Mouse (Mus musculus) E14TG2a.4 (cell line): Measurements from ENCODE around the gene Kif16b.

Experiments used
- CTCF ChIP-seq: conservative IDR thresholded peaks from 2 replicates; pipeline ENCODE4 v1.5.1; 2014; ENCODE audit warnings: low read length
- NANOG ChIP-seq: IDR thresholded peaks from 2 replicates; pipeline ENCODE4 v1.6.1; 2014; ENCODE audit warnings: borderline replicate concordance, low read length, mixed read lengths
- POU5F1 ChIP-seq: IDR thresholded peaks from 2 replicates; pipeline ENCODE4 v1.6.1; 2014; ENCODE audit warnings: low read length, borderline replicate concordance

DNA sequence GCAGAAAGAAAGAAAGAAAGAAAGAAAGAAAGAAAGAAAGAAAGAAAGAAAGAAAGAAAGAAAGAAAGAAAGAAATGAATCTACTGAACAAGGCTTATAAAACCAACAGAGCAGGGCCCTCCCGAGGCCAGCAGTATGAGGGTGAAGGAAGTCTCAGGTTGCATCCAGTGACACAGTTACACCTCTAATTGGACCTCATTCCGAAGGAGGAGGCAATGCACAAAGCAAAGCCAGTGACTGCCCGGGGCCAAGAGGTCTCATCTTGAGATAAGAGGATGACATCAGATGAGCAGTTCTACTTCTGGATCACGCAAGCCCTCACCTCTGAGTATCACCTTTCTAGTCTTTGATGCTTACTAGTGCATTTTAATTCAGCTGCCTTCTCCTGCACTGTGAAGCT is 20.2 kb downstream of the Kif16b start:
- TF ChIP-seq CTCF (no peak), POU5F1 (no peak), NANOG (no peak)
